Mouse (Mus musculus) ES-Bruce4 (cell line): ENCODE measurements around the gene Ncbp2. TPM values are rescaled to one million over a fixed set of nuclear protein-coding genes. Genes with fewer than 3 reads are reported as not detected.

Experiments
- H3K27ac ChIP-seq: 2 replicates; pipeline ENCODE4 v1.5.1; 2012; ENCODE audit warnings: low read length, inconsistent platforms; ENCODE audit not compliant: insufficient read depth
- H3K27me3 ChIP-seq: 2 replicates; pipeline ENCODE4 v1.6.1; 2012; ENCODE audit warnings: mild to moderate bottlenecking, low read length, inconsistent platforms; ENCODE audit not compliant: control insufficient read depth, poor library complexity, insufficient read depth, severe bottlenecking
- H3K36me3 ChIP-seq: 2 replicates; pipeline ENCODE4 v1.6.1; 2012; ENCODE audit warnings: inconsistent platforms, mild to moderate bottlenecking, low read length, moderate library complexity; ENCODE audit not compliant: control insufficient read depth, poor library complexity, insufficient read depth, severe bottlenecking
- H3K4me1 ChIP-seq: one replicate; pipeline ENCODE4 v1.8.1; 2011; ENCODE audit warnings: low read length; ENCODE audit not compliant: control insufficient read depth, insufficient read depth
- H3K4me3 ChIP-seq: 2 replicates; pipeline ENCODE4 v1.5.1; 2011; ENCODE audit warnings: low read depth, mild to moderate bottlenecking, low read length
- H3K9ac ChIP-seq: 2 replicates; pipeline ENCODE4 v1.6.1; 2012; ENCODE audit warnings: low read depth, mild to moderate bottlenecking, inconsistent platforms; ENCODE audit not compliant: poor library complexity, severe bottlenecking
- H3K9me3 ChIP-seq: replicated peaks from 2 replicates; pipeline ENCODE4 v1.6.1; 2012; ENCODE audit warnings: mild to moderate bottlenecking, low read length, inconsistent platforms; ENCODE audit not compliant: control insufficient read depth, poor library complexity, insufficient read depth, severe bottlenecking
- CTCF ChIP-seq: IDR thresholded peaks from one replicate; pipeline ENCODE4 v1.8.1; 2011; ENCODE audit warnings: low read depth, low read length
- EP300 ChIP-seq: IDR thresholded peaks from 2 replicates; pipeline ENCODE4 v1.6.1; 2011; ENCODE audit warnings: low read depth, low read length; ENCODE audit not compliant: insufficient read depth
- POLR2A ChIP-seq: IDR thresholded peaks from one replicate; pipeline ENCODE4 v1.8.1; 2011; ENCODE audit warnings: low read length; ENCODE audit not compliant: insufficient read depth
- polyA plus RNA-seq: library from polyadenylated mRNA; stranded (reverse); fragments of >200 nt; gene quantifications from 2 replicates; pipeline ENCODE4 v1.2.4, GENCODE M21; 2011; ENCODE audit warnings: low read depth; ENCODE audit not compliant: missing spikeins, insufficient read depth, insufficient read length

Ncbp2 gene
- 84.8 and 90.2 TPM in 2 replicates for polyA plus RNA-seq

- H3K4me3 ChIP-seq = peak within 1 kb of the TSS; percentile 77
- TF ChIP-seq EP300 (no peak), POLR2A (peak; percentile 34), CTCF (no peak)
- H3K9ac ChIP-seq = peak within 1 kb of the TSS; percentile 72
- no peak within 1 kb of the TSS for H3K27ac ChIP-seq
- H3K27me3 ChIP-seq = no peaks in the 10 kb centered on the region
- no peaks in the 10 kb centered on the region for H3K9me3 ChIP-seq
- peaks cover 6% of the 10 kb centered on the region for H3K36me3 ChIP-seq
- no peaks in the 10 kb centered on the region for H3K4me1 ChIP-seq
Measured at GRCm38 (mm10) chr16:31948345-31948774, at the start of gene Ncbp2, which contains the start of gene 0610012G03Rik. Gene Ncbp2, plus strand, starts transcription at chr16:31948513. Gene 0610012G03Rik, minus strand, starts transcription at chr16:31948494.

- H3K9ac ChIP-seq = no peak overlapping the region
Measured at GRCm38 (mm10) chr16:31898546-31899326, 49.6 kb upstream of the Ncbp2 start.

GRCm38 (mm10) chr16:31901886-31902285 lies 46.4 kb upstream of the Ncbp2 start:
- no peak overlapping the region for H3K27ac ChIP-seq
- no peak for TF ChIP-seq CTCF
- no peak for TF ChIP-seq POLR2A
- TF ChIP-seq EP300 = no peak
- no peaks in the 10 kb centered on the region for H3K4me1 ChIP-seq
- H3K9me3 ChIP-seq = no peaks in the 10 kb centered on the region
- H3K4me3 ChIP-seq = no peak overlapping the region
- no peaks in the 10 kb centered on the region for H3K27me3 ChIP-seq
- no peak overlapping the region for H3K9ac ChIP-seq
- no peaks in the 10 kb centered on the region for H3K36me3 ChIP-seq

More at GRCm38 (mm10) chr16:31898546-31899326, 49.6 kb upstream of the Ncbp2 start:
- no peaks in the 10 kb centered on the region for H3K9me3 ChIP-seq
- H3K27me3 ChIP-seq = no peaks in the 10 kb centered on the region
- TF ChIP-seq EP300 (no peak), POLR2A (no peak), CTCF (no peak)
- no peak overlapping the region for H3K4me3 ChIP-seq
- H3K4me1 ChIP-seq = no peaks in the 10 kb centered on the region
- no peak overlapping the region for H3K27ac ChIP-seq
- no peaks in the 10 kb centered on the region for H3K36me3 ChIP-seq

GRCm38 (mm10) chr16:31903239-31903638 lies 45.1 kb upstream of the Ncbp2 start:
- Histone ChIP-seq H3K27ac (no peak overlapping the region), H3K27me3 (no peaks in the 10 kb centered on the region), H3K36me3 (no peaks in the 10 kb centered on the region), H3K9ac (no peak overlapping the region), H3K9me3 (no peaks in the 10 kb centered on the region), H3K4me3 (no peak overlapping the region), H3K4me1 (no peaks in the 10 kb centered on the region)
- TF ChIP-seq POLR2A (no peak), CTCF (no peak), EP300 (no peak)

GRCm38 (mm10) chr16:31905331-31905730 lies 43.0 kb upstream of the Ncbp2 start:
- H3K27ac ChIP-seq = no peak overlapping the region
- H3K9me3 ChIP-seq = no peaks in the 10 kb centered on the region
- no peak overlapping the region for H3K4me3 ChIP-seq
- TF ChIP-seq CTCF = peak; percentile 81
- TF ChIP-seq EP300 = no peak
- no peaks in the 10 kb centered on the region for H3K4me1 ChIP-seq
- no peak overlapping the region for H3K9ac ChIP-seq
- H3K36me3 ChIP-seq = no peaks in the 10 kb centered on the region
- H3K27me3 ChIP-seq = no peaks in the 10 kb centered on the region

- Histone ChIP-seq H3K27me3 (no peaks in the 10 kb centered on the region), H3K36me3 (no peaks in the 10 kb centered on the region), H3K27ac (no peak overlapping the region), H3K4me3 (no peak overlapping the region), H3K4me1 (no peaks in the 10 kb centered on the region), H3K9ac (no peak overlapping the region), H3K9me3 (no peaks in the 10 kb centered on the region)
- TF ChIP-seq POLR2A (no peak), EP300 (no peak), CTCF (no peak)
Measured at GRCm38 (mm10) chr16:31905891-31906825, 42.2 kb upstream of the Ncbp2 start.
